Mouse (Mus musculus): ENCODE measurements around the gene Srcin1. TPM values are rescaled to one million over a fixed set of nuclear protein-coding genes. Genes with fewer than 3 reads are reported as not detected.

Srcin1 gene
- polyA plus RNA-seq, 1 experiment from 2014 or later = 6.5 TPM

DNA sequence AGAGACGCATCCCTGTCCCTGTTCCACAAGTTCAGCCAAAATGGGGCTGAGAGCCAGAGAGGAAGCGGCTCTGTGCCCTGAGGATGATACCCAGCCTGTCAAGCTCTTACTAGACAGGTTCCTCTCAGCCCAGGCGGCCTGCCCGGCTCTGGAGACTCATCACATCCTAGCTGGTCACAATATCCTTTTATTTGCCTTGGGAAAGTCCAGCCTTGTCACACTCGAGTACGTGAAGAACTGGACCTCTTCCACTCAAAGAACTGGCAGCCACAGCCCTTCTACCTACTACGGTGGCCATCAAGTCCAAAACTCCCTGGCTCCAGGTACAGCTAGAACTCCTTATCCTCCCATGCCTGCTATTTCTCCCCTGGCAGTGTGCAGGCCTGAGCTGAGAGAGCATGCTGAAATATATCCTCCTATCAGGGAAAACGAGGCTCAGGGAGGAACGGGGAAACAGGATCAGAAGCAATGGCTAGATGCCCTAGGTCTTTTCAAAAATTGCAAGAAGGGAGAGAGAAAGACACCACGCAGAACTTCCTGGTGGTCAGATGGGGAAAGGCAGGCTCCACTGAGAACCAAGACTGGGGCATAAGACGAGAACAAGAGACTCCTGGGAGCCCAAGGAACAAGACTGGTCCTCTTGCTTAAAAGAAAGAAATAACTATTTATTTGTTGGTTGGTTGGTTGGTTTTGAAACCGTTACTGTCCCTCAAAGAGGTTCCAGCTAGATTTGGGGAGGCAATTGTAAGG, 27.9 kb downstream of the Srcin1 start:
- Histone ChIP-seq H3K4me1 (peaks cover 52% of the 10 kb centered on the region), H3K36me3 (no peaks in the 10 kb centered on the region), H3K27me3 (peaks cover 96% of the 10 kb centered on the region), H3K27ac (replicated peaks) (no peak overlapping the region), H3K9ac (replicated peaks) (no peak overlapping the region), H3K9me3 (no peaks in the 10 kb centered on the region), H3K4me2 (replicated peaks) (no peak overlapping the region), H3K4me3 (no peak overlapping the region)
- no peak for ATAC-seq (ENCODE audit: low FRiP score, low read depth)
- WGBS = 61% methylated on average over 12 of the region's 12 CpGs

GRCm38 (mm10) chr11:97546804-97547411, 29.1 kb downstream of the Srcin1 start:
- peak; percentile 64; the same call in 1 of the 2 replicates for ATAC-seq (ENCODE audit: low FRiP score, low read depth)
- no peaks in the 10 kb centered on the region for H3K36me3 ChIP-seq
- peak overlapping the region; percentile 77 for H3K9ac ChIP-seq (replicated peaks)
- H3K4me2 ChIP-seq (replicated peaks) = peak overlapping the region; percentile 98
- H3K4me1 ChIP-seq = peaks cover 47% of the 10 kb centered on the region
- H3K9me3 ChIP-seq = no peaks in the 10 kb centered on the region
- peaks cover 93% of the 10 kb centered on the region for H3K27me3 ChIP-seq
- peak overlapping the region; percentile 56 for H3K4me3 ChIP-seq
- H3K27ac ChIP-seq (replicated peaks) = no peak overlapping the region
- WGBS = 2% methylated on average over 32 of the region's 73 CpGs

- Histone ChIP-seq H3K4me2 (replicated peaks) (peak overlapping the region; percentile 98), H3K36me3 (no peaks in the 10 kb centered on the region), H3K9me3 (no peaks in the 10 kb centered on the region), H3K27ac (replicated peaks) (no peak overlapping the region), H3K4me1 (peaks cover 41% of the 10 kb centered on the region), H3K27me3 (peaks cover 93% of the 10 kb centered on the region), H3K4me3 (peak overlapping the region; percentile 56), H3K9ac (replicated peaks) (peak overlapping the region; percentile 77)
- 4% methylated on average over 26 of the region's 26 CpGs for WGBS
- no peak for ATAC-seq (ENCODE audit: low FRiP score, low read depth)
Observed at GRCm38 (mm10) chr11:97545808-97546560, 30.0 kb downstream of the Srcin1 start.

DNA sequence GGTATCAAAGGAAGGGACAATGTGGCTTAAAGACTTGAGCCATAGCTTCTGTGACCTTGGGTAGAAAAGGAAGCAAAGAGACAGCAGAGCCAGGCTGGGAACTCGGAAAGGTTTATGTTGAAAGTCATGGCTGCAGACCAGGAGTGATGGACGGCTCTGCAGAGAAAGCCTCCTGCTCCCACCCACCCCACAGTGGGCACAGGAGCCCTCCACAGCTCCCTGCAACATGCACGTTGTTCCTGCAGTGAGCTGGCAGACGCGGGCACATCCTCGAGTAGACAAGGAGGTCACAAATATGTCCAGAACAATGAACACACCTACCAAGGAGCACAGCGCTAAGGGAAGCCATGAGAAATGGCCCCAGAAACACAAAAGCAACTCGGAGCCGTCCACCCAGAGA, 32.1 kb downstream of the Srcin1 start:
- Histone ChIP-seq H3K27me3 (peaks cover 78% of the 10 kb centered on the region), H3K9me3 (no peaks in the 10 kb centered on the region), H3K4me2 (replicated peaks) (no peak overlapping the region), H3K4me1 (peaks cover 57% of the 10 kb centered on the region), H3K36me3 (no peaks in the 10 kb centered on the region), H3K9ac (replicated peaks) (no peak overlapping the region), H3K4me3 (no peak overlapping the region), H3K27ac (replicated peaks) (no peak overlapping the region)
- ATAC-seq (ENCODE audit: low FRiP score, low read depth) = no peak
- 89% methylated on average over 9 of the region's 9 CpGs for WGBS

- Histone ChIP-seq H3K4me3 (no peak overlapping the region), H3K4me1 (peaks cover 57% of the 10 kb centered on the region), H3K4me2 (replicated peaks) (no peak overlapping the region), H3K27me3 (peaks cover 76% of the 10 kb centered on the region), H3K36me3 (no peaks in the 10 kb centered on the region), H3K9ac (replicated peaks) (no peak overlapping the region), H3K27ac (replicated peaks) (no peak overlapping the region), H3K9me3 (no peaks in the 10 kb centered on the region)
- WGBS = 66% methylated on average over 12 of the region's 12 CpGs
- no peak for ATAC-seq (ENCODE audit: low FRiP score, low read depth)
Observed at GRCm38 (mm10) chr11:97543181-97543733, 32.7 kb downstream of the Srcin1 start.

DNA sequence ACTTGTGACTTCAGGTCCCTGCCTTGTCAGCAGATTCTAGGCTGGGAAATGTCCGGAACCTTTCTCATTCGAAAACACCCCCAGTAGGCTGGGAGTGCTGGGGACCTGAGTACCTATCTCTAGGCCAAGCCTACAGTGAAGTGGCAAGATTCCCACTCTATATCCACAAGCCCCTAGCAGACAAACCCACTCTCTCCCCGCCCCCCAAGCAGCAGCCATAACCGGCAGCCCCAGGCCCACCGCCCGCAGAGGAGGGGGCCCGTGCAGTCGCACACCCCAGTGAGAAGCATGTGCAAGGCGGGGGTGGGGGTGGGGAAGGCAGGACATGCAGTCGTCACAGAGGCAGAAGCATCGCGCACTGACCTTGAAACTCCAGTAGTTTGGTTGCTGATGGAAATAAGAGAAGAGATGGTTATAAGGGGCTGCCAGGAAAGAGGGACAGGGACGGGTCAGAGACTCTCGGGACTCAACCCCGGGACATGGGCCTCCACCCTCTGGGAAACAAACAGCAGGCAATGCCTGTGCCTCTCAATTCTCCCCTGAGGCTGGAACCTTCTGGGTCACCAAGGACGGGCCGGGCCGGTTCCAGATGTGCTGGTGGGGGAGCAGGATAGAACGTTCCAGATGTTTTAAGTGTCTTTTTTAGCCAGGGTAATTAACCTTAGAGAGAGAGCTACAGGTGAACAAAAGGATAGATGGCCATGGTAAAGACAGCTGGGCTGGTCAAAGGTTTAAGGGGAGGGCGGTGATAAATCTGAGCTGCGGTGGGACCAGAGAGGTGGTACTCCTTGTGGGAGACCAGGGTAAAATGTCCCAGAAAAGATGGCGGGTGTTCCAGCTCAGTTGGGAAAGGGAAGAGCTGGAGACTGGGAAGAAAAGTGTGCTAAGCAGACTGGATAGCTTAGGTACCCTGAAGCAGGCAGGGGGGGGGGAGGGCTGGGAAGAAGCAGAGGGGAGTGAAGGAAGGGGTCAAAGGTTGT, 33.5 kb downstream of the Srcin1 start:
- Histone ChIP-seq H3K9me3 (no peaks in the 10 kb centered on the region), H3K9ac (replicated peaks) (0 out of 2 replicates have a peak overlapping the region, but pooled peaks have one; percentile 34), H3K36me3 (no peaks in the 10 kb centered on the region), H3K4me1 (peaks cover 56% of the 10 kb centered on the region), H3K27ac (replicated peaks) (no peak overlapping the region), H3K4me2 (replicated peaks) (no peak overlapping the region), H3K27me3 (peaks cover 76% of the 10 kb centered on the region), H3K4me3 (no peak overlapping the region)
- 81% methylated on average over 22 of the region's 22 CpGs for WGBS
- no peak for ATAC-seq (ENCODE audit: low FRiP score, low read depth)

GRCm38 (mm10) chr11:97540604-97541003, 35.4 kb downstream of the Srcin1 start:
- H3K27me3 ChIP-seq = peaks cover 76% of the 10 kb centered on the region
- no peaks in the 10 kb centered on the region for H3K36me3 ChIP-seq
- H3K27ac ChIP-seq (replicated peaks) = no peak overlapping the region
- H3K9ac ChIP-seq (replicated peaks) = no peak overlapping the region
- 70% methylated on average over 3 of the region's 3 CpGs for WGBS
- ATAC-seq (ENCODE audit: low FRiP score, low read depth) = no peak
- no peaks in the 10 kb centered on the region for H3K9me3 ChIP-seq
- H3K4me2 ChIP-seq (replicated peaks) = no peak overlapping the region
- peaks cover 50% of the 10 kb centered on the region for H3K4me1 ChIP-seq
- H3K4me3 ChIP-seq = no peak overlapping the region

DNA sequence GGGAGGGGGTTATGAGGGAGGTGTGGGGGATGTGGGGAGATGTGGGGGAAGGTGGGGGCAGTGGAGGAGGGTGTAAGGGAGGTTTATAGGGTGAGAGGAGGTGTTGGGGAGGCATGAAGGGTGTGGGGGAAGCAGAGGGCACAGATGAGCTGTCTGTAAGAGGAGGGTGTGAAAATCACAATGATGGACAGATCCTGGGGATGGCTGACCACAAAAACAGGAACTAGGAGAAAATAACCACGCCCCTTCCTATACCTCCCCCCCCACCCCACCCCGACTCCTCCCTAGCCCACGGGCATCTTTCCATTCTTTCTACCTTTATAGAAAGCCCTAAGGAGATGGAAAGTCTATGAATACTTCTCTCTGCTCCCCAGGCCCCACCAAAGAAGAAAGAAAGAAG, 35.9 kb downstream of the Srcin1 start:
- WGBS = 77% methylated on average over 3 of the region's 3 CpGs
- no peaks in the 10 kb centered on the region for H3K36me3 ChIP-seq
- no peak overlapping the region for H3K4me3 ChIP-seq
- no peak for ATAC-seq (ENCODE audit: low FRiP score, low read depth)
- peaks cover 76% of the 10 kb centered on the region for H3K27me3 ChIP-seq
- no peaks in the 10 kb centered on the region for H3K9me3 ChIP-seq
- H3K4me1 ChIP-seq = peaks cover 51% of the 10 kb centered on the region
- H3K4me2 ChIP-seq (replicated peaks) = no peak overlapping the region
- no peak overlapping the region for H3K9ac ChIP-seq (replicated peaks)
- H3K27ac ChIP-seq (replicated peaks) = no peak overlapping the region

GRCm38 (mm10) chr11:97539622-97540021, 36.4 kb downstream of the Srcin1 start:
- H3K4me3 ChIP-seq = no peak overlapping the region
- ATAC-seq (ENCODE audit: low FRiP score, low read depth) = no peak
- no peak overlapping the region for H3K9ac ChIP-seq (replicated peaks)
- H3K27ac ChIP-seq (replicated peaks) = no peak overlapping the region
- H3K9me3 ChIP-seq = no peaks in the 10 kb centered on the region
- H3K27me3 ChIP-seq = peaks cover 76% of the 10 kb centered on the region
- peaks cover 4% of the 10 kb centered on the region; the same call in 1 of the 2 replicates for H3K36me3 ChIP-seq
- WGBS = 46% methylated on average over 5 of the region's 5 CpGs
- no peak overlapping the region for H3K4me2 ChIP-seq (replicated peaks)
- H3K4me1 ChIP-seq = peaks cover 56% of the 10 kb centered on the region

DNA sequence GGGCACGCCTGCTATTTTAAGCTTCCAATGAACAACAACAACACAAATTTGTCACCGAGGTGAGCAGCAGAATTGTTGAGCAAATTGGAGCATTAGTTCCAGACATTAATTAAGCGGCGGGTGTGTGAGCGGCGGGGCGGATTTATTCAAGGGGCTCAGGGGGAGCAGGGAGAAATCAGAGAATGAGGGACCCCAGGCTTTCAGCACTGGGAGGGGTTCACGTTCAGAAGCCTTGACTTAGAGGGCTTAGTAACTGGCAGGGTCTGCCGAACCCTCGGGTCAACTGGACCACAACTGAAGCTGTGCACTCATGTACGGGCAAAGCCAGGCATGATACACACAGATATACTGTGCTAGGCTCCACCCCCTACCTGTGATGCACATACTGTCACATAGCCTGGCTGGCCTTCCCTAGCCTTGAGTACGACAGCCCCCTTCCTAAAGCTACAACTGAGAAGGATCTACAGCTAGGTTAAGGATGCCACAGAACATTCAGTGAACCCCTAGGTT, 38.4 kb downstream of the Srcin1 start:
- no peak for ATAC-seq (ENCODE audit: low FRiP score, low read depth)
- H3K36me3 ChIP-seq = peaks cover 5% of the 10 kb centered on the region; the same call in 1 of the 2 replicates
- H3K9me3 ChIP-seq = no peaks in the 10 kb centered on the region
- WGBS = 21% methylated on average over 12 of the region's 12 CpGs
- peak overlapping the region; percentile 35; the same call in 1 of the 2 replicates for H3K4me3 ChIP-seq
- H3K4me2 ChIP-seq (replicated peaks) = peak overlapping the region; percentile 55
- H3K4me1 ChIP-seq = peaks cover 62% of the 10 kb centered on the region
- H3K27me3 ChIP-seq = peaks cover 81% of the 10 kb centered on the region
- H3K9ac ChIP-seq (replicated peaks) = peak overlapping the region; percentile 46; the same call in 1 of the 2 replicates
- no peak overlapping the region for H3K27ac ChIP-seq (replicated peaks)
